Mouse (Mus musculus) T-helper 1 cell (primary cell): ENCODE results near the gene Tcf7l1.

ENCODE experiments used
- in situ Hi-C: fragments of 300-600 bp; cut with MboI, MseI; formaldehyde crosslinking; loops from one replicate; pipeline ENCODE4 v1.15.1; 2025; ENCODE audit warnings: high pct_unique_total_duplicates

Gene Tcf7l1

GRCm38 (mm10) chr6:72597083-72597874 is 191.8 kb downstream of the Tcf7l1 start:
- in situ Hi-C loops = no loop called here

GRCm38 (mm10) chr6:72593914-72594313 is 195.1 kb downstream of the Tcf7l1 start:
- in situ Hi-C loops = no loop called here

DNA sequence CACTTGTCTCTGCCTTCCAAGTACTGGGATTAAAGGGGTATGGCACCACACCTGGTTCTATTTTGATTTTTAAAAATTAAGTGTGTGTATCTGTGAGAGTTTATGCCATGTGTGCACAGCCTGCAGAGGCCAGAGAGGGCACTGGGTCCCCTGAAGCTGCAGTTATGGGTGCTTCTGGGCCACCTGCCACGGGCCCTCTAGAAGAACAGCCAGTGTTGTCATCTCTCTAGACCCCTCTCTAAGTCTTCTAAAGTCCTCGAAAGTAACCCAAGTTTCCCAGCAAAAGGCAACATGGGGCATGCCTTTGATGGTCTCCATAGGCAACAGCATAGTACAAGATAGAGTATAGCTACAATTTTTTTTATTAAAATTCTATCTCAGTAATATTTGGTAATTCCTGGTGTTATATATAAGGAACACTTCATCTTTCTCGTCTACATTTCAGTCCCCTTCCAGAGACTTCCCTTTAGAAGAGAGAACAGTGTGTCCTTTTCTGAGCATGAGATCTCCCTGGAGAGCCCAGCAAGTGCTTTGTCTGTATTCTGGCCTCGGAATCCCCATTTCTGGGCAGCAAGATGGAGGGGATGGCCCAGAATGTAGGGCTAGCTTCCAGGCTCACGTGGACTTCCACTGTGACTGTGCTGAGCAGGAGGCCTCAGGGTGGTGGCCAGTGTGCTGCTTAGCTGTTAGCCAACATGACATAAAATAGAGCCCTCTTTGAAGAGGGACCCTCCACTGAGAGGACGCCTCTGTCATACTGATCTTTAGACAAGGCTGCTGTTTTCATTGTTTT is 195.8 kb downstream of the Tcf7l1 start:
- in situ Hi-C loops = no loop called here

DNA sequence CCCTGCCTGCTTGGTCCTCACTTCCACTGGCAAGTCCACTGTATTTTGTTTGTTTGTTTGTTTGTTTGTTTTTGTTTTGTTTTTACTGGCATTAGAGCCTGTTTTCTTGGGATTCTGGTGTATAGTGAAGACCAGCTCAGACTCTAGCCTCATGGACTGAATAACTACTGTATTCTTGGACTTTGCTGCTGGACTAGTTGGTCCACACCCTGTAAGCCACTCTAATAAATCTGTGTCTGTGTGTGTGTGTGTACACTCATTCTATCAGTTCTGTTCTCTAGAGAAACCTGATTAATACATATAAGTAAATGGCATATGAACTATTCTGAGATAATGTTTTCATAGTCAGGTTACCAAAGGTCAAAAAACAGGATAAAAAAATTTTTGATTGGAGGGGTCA is 198.9 kb downstream of the Tcf7l1 start:
- in situ Hi-C loops = no loop called here

GRCm38 (mm10) chr6:72588307-72588706 is 200.7 kb downstream of the Tcf7l1 start:
- in situ Hi-C loops = no loop called here

DNA sequence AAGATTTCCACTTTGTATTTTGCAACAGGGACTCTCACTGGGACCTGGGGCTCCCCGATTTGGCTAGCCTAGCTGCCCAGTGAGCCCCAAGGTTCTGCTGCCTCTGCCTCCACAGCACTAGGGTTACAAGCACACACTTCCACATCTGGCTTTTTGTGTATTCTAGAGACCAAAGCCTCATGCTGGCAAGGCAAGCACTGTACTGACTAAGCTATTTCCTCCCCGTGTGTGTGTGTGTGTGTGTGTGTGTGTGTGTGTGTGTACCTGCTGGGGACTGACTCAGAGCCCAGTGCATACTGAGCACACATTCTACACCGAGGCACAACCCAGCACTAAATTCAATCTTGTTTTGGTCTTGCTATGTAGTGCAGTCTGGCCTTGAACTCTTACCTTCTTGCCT is 202.4 kb downstream of the Tcf7l1 start:
- in situ Hi-C loops = no loop called here

- in situ Hi-C loops = no loop called here
Observed at GRCm38 (mm10) chr6:72584154-72584553, 204.9 kb downstream of the Tcf7l1 start.

GRCm38 (mm10) chr6:72583211-72583839 is 205.7 kb downstream of the Tcf7l1 start:
- in situ Hi-C loops = no loop called here

DNA sequence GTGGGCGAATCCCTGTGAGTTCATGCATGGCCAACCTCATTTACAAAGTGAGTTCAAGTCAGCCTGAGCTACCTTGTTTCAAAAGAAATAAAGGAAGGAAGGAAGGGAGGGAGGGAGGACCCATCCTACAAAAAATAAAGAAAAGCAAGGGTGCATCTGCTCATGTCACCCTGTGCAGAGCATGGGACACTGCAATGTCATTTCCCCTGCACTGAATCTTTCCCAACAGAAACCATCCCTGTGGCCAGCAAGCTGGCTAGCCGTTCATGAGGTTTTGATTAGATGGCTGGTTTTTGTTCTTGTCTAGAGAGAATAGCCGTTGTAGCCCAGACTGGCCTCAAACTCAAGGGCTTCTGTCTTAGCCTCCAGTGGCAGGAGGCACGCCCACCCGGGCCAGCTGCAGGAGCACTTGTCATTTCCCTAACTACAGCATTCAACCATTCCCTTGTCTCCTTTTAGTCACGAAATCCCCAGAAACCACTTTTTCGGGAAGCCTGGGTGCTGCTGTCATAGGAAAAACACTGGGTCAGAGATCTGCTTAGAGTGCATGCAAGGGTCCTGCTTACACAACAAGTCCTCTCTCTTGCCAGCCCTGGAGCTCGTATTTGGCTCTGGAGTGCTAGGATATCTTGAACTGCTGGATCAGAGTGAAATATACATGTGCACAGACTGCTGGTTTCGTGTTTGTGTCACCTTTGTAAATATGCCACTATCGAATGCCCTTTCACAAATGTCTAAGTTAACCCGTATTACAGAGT is 207.2 kb downstream of the Tcf7l1 start:
- in situ Hi-C loops = no loop called here
